Mouse (Mus musculus): Measurements from ENCODE around the gene Il1rn. TPM values are rescaled to one million over a fixed set of nuclear protein-coding genes. Genes with fewer than 3 reads are reported as not detected.

The Il1rn gene
- polyA plus RNA-seq, 1 experiment from 2014 or later, result not detected

DNA sequence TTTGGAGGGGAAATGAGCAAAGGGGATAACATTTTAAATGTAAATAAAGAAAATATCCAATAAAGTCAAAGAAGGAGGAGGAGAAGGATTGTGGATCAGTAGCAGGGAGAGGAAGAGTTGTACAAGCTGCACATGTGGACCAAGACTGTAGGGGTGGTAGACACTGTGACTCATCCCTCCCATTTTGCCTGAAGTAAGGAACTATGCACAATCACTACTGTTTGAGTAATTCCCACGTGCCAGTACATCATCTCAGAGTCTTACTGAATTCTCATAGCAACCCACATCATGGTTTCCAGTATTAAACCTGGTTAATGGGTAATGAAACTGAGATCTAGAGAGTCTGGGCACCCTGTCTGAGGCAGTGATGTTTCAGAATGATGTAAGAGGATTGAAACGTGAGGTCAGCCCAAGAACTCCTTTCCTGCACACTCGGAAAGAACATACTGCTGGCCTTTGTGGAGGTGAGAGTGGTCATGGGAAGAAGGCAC is 4.8 kb downstream of the Il1rn start:
- Histone ChIP-seq H3K4me3 (ENCODE audit: low read depth, low read length) (no peak overlapping the region), H3K27ac (ENCODE audit: low read depth, low read length) (no peak overlapping the region), H3K27me3 (ENCODE audit: control insufficient read depth, insufficient read depth, low read length) (no peaks in the 10 kb centered on the region), H3K9ac (ENCODE audit: low read length) (no peak overlapping the region), H3K36me3 (ENCODE audit: control insufficient read depth, insufficient read depth, low read length) (no peaks in the 10 kb centered on the region), H3K9me3 (ENCODE audit: control insufficient read depth, low read length) (no peaks in the 10 kb centered on the region), H3K4me1 (replicated peaks; ENCODE audit: control insufficient read depth, insufficient read depth, low read length) (no peaks in the 10 kb centered on the region), H3K4me2 (ENCODE audit: low read depth, low read length, severe bottlenecking) (no peak overlapping the region)
- 80% methylated on average over 3 of the region's 3 CpGs for WGBS
- DNase-seq (ENCODE audit: low spot score) (no peak), ATAC-seq (replicated peaks; ENCODE audit: low FRiP score) (no peak)

GRCm38 (mm10) chr2:24344619-24345018 is 8.0 kb downstream of the Il1rn start:
- Histone ChIP-seq H3K27ac (ENCODE audit: low read depth, low read length) (no peak overlapping the region), H3K36me3 (ENCODE audit: control insufficient read depth, insufficient read depth, low read length) (no peaks in the 10 kb centered on the region), H3K4me3 (ENCODE audit: low read depth, low read length) (no peak overlapping the region), H3K27me3 (ENCODE audit: control insufficient read depth, insufficient read depth, low read length) (no peaks in the 10 kb centered on the region), H3K4me1 (replicated peaks; ENCODE audit: control insufficient read depth, insufficient read depth, low read length) (no peaks in the 10 kb centered on the region), H3K9ac (ENCODE audit: low read length) (no peak overlapping the region), H3K4me2 (ENCODE audit: low read depth, low read length, severe bottlenecking) (no peak overlapping the region), H3K9me3 (ENCODE audit: control insufficient read depth, low read length) (no peaks in the 10 kb centered on the region)
- 76% methylated on average over 4 of the region's 4 CpGs for WGBS
- DNase-seq (ENCODE audit: low spot score), result no peak
- ATAC-seq (replicated peaks; ENCODE audit: low FRiP score), result no peak

DNA sequence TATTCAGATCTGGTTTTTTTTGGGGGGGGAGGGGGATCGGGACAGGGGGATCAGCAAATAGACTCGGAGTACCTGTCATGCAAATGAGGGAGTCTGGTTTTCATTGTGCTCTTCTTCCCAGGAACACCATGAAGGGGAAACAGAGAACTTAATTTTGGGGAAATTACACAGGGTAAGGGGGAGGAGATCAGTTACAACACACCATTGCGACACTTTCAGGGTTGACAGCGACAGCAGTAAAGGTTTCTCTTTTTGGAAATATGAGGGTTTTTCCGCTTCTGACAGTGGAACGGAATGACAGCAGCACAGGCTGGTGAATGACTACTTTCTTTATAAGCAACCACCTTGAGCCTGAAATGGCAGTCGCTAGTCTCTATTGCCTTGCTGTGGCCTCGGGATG is 8.4 kb downstream of the Il1rn start:
- WGBS, result 70% methylated on average over 8 of the region's 8 CpGs
- H3K9me3 ChIP-seq (ENCODE audit: control insufficient read depth, low read length), result no peaks in the 10 kb centered on the region
- H3K36me3 ChIP-seq (ENCODE audit: control insufficient read depth, insufficient read depth, low read length), result no peaks in the 10 kb centered on the region
- no peaks in the 10 kb centered on the region for H3K27me3 ChIP-seq (ENCODE audit: control insufficient read depth, insufficient read depth, low read length)
- ATAC-seq (replicated peaks; ENCODE audit: low FRiP score) (no peak), DNase-seq (ENCODE audit: low spot score) (no peak)
- no peak overlapping the region for H3K4me3 ChIP-seq (ENCODE audit: low read depth, low read length)
- H3K9ac ChIP-seq (ENCODE audit: low read length), result no peak overlapping the region
- no peak overlapping the region for H3K27ac ChIP-seq (ENCODE audit: low read depth, low read length)
- no peak overlapping the region for H3K4me2 ChIP-seq (ENCODE audit: low read depth, low read length, severe bottlenecking)
- H3K4me1 ChIP-seq (replicated peaks; ENCODE audit: control insufficient read depth, insufficient read depth, low read length), result no peaks in the 10 kb centered on the region

DNA sequence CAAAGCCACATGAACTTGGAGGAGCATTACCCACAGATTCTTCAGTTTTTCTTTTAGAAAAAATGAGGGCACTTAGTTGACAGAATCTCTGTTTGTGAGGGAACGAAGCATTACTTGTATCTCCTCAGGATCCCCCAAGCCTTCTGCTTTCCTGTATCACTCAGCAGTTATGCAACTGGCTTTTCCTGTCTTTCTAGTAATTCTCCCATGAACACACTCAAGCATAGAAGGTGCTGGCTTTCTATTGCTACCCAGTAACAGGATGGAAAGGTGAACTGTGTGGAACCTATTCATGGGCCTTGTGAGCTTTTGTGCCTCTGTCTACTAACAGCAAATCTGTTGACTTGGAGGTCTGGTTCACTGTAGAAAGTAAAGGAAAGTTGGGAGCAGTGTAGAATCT is 11.3 kb downstream of the Il1rn start:
- no peaks in the 10 kb centered on the region for H3K27me3 ChIP-seq (ENCODE audit: control insufficient read depth, insufficient read depth, low read length)
- no peaks in the 10 kb centered on the region for H3K36me3 ChIP-seq (ENCODE audit: control insufficient read depth, insufficient read depth, low read length)
- DNase-seq (ENCODE audit: low spot score) (no peak), ATAC-seq (replicated peaks; ENCODE audit: low FRiP score) (no peak)
- H3K9ac ChIP-seq (ENCODE audit: low read length), result no peak overlapping the region
- H3K4me3 ChIP-seq (ENCODE audit: low read depth, low read length), result no peak overlapping the region
- no peaks in the 10 kb centered on the region for H3K9me3 ChIP-seq (ENCODE audit: control insufficient read depth, low read length)
- H3K4me2 ChIP-seq (ENCODE audit: low read depth, low read length, severe bottlenecking), result no peak overlapping the region
- H3K4me1 ChIP-seq (replicated peaks; ENCODE audit: control insufficient read depth, insufficient read depth, low read length), result no peaks in the 10 kb centered on the region
- WGBS, result 93% methylated on average over 1 of the region's 1 CpGs
- no peak overlapping the region for H3K27ac ChIP-seq (ENCODE audit: low read depth, low read length)

DNA sequence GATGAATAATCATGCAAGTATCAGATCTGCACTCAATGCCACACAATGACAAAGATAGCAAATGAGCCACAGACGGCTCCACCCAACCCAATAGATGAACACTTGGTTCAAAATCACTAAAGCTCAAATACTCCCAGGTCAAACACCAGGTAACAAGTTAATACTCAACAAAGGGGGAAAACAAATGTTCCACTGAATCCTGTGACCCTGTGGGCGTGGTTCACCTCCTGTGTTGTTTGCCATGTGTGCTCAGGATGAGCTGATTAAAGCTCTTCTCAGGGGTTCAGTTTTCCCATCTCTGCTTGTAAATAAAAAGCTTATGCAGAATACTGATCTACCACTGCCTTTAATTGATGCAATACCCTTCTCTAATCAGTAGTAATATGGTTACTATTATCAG is 14.5 kb downstream of the Il1rn start:
- Histone ChIP-seq H3K27me3 (ENCODE audit: control insufficient read depth, insufficient read depth, low read length) (no peaks in the 10 kb centered on the region), H3K4me2 (ENCODE audit: low read depth, low read length, severe bottlenecking) (no peak overlapping the region), H3K36me3 (ENCODE audit: control insufficient read depth, insufficient read depth, low read length) (no peaks in the 10 kb centered on the region), H3K9ac (ENCODE audit: low read length) (no peak overlapping the region), H3K4me1 (replicated peaks; ENCODE audit: control insufficient read depth, insufficient read depth, low read length) (no peaks in the 10 kb centered on the region), H3K27ac (ENCODE audit: low read depth, low read length) (no peak overlapping the region), H3K9me3 (ENCODE audit: control insufficient read depth, low read length) (no peaks in the 10 kb centered on the region), H3K4me3 (ENCODE audit: low read depth, low read length) (no peak overlapping the region)
- no peak for ATAC-seq (replicated peaks; ENCODE audit: low FRiP score)
- 87% methylated on average over 2 of the region's 2 CpGs for WGBS
- DNase-seq (ENCODE audit: low spot score), result no peak

- WGBS, result 93% methylated on average over 2 of the region's 2 CpGs
- Histone ChIP-seq H3K4me3 (ENCODE audit: low read depth, low read length) (no peak overlapping the region), H3K27ac (ENCODE audit: low read depth, low read length) (no peak overlapping the region), H3K9me3 (ENCODE audit: control insufficient read depth, low read length) (no peaks in the 10 kb centered on the region), H3K9ac (ENCODE audit: low read length) (no peak overlapping the region), H3K27me3 (ENCODE audit: control insufficient read depth, insufficient read depth, low read length) (no peaks in the 10 kb centered on the region), H3K4me2 (ENCODE audit: low read depth, low read length, severe bottlenecking) (no peak overlapping the region), H3K4me1 (replicated peaks; ENCODE audit: control insufficient read depth, insufficient read depth, low read length) (no peaks in the 10 kb centered on the region), H3K36me3 (ENCODE audit: control insufficient read depth, insufficient read depth, low read length) (no peaks in the 10 kb centered on the region)
- ATAC-seq (replicated peaks; ENCODE audit: low FRiP score) (no peak), DNase-seq (ENCODE audit: low spot score) (no peak)
These were observed 16.4 kb downstream of the Il1rn start for GRCm38 (mm10) chr2:24353042-24353441.

GRCm38 (mm10) chr2:24357642-24358041 is 21.0 kb downstream of the Il1rn start:
- Histone ChIP-seq H3K4me2 (ENCODE audit: low read depth, low read length, severe bottlenecking) (no peak overlapping the region), H3K4me3 (ENCODE audit: low read depth, low read length) (no peak overlapping the region), H3K9ac (ENCODE audit: low read length) (no peak overlapping the region), H3K36me3 (ENCODE audit: control insufficient read depth, insufficient read depth, low read length) (no peaks in the 10 kb centered on the region), H3K27ac (ENCODE audit: low read depth, low read length) (no peak overlapping the region), H3K27me3 (ENCODE audit: control insufficient read depth, insufficient read depth, low read length) (no peaks in the 10 kb centered on the region), H3K4me1 (replicated peaks; ENCODE audit: control insufficient read depth, insufficient read depth, low read length) (no peaks in the 10 kb centered on the region), H3K9me3 (ENCODE audit: control insufficient read depth, low read length) (no peaks in the 10 kb centered on the region)
- DNase-seq (ENCODE audit: low spot score), result no peak
- WGBS, result 25% methylated on average over 1 of the region's 1 CpGs
- no peak for ATAC-seq (replicated peaks; ENCODE audit: low FRiP score)

- Histone ChIP-seq H3K9me3 (ENCODE audit: control insufficient read depth, low read length) (no peaks in the 10 kb centered on the region), H3K9ac (ENCODE audit: low read length) (no peak overlapping the region), H3K4me2 (ENCODE audit: low read depth, low read length, severe bottlenecking) (no peak overlapping the region), H3K27ac (ENCODE audit: low read depth, low read length) (no peak overlapping the region), H3K4me3 (ENCODE audit: low read depth, low read length) (no peak overlapping the region), H3K4me1 (replicated peaks; ENCODE audit: control insufficient read depth, insufficient read depth, low read length) (no peaks in the 10 kb centered on the region), H3K27me3 (ENCODE audit: control insufficient read depth, insufficient read depth, low read length) (no peaks in the 10 kb centered on the region), H3K36me3 (ENCODE audit: control insufficient read depth, insufficient read depth, low read length) (no peaks in the 10 kb centered on the region)
- ATAC-seq (replicated peaks; ENCODE audit: low FRiP score), result no peak
- no peak for DNase-seq (ENCODE audit: low spot score)
- WGBS, result 97% methylated on average over 1 of the region's 1 CpGs
These were observed 22.7 kb downstream of the Il1rn start for GRCm38 (mm10) chr2:24359347-24359746.

- Histone ChIP-seq H3K4me2 (ENCODE audit: low read depth, low read length, severe bottlenecking) (no peak overlapping the region), H3K27me3 (ENCODE audit: control insufficient read depth, insufficient read depth, low read length) (peaks cover 3% of the 10 kb centered on the region; the same call in 1 of the 2 replicates), H3K4me3 (ENCODE audit: low read depth, low read length) (no peak overlapping the region), H3K4me1 (replicated peaks; ENCODE audit: control insufficient read depth, insufficient read depth, low read length) (no peaks in the 10 kb centered on the region), H3K9me3 (ENCODE audit: control insufficient read depth, low read length) (no peaks in the 10 kb centered on the region), H3K36me3 (ENCODE audit: control insufficient read depth, insufficient read depth, low read length) (no peaks in the 10 kb centered on the region), H3K9ac (ENCODE audit: low read length) (no peak overlapping the region), H3K27ac (ENCODE audit: low read depth, low read length) (no peak overlapping the region)
- WGBS, result 88% methylated on average over 3 of the region's 3 CpGs
- ATAC-seq (replicated peaks; ENCODE audit: low FRiP score) (no peak), DNase-seq (ENCODE audit: low spot score) (no peak)
These were observed 27.2 kb downstream of the Il1rn start for GRCm38 (mm10) chr2:24363818-24364217.

All from forebrain, embryonic 11.5 days (tissue).